Mouse (Mus musculus) heart, postnatal 10 days (tissue): Measurements from ENCODE around the gene Krt42. TPM values are rescaled to one million over a fixed set of nuclear protein-coding genes. Genes with fewer than 3 reads are reported as not detected.

Experiments
- total RNA-seq, 2 experiments: library from RNA; stranded (reverse); gene quantifications; 2 replicates each; pipeline ENCODE4 v1.2.3; 2021

Gene Krt42
- total RNA-seq, 2 experiments from 2014 or later: not detected

Other genes with a start within 250 kb of the Krt42 start
- gene Krt33b, start 240.0 kb downstream of the Krt42 start, total RNA-seq: not detected
- not detected for gene Krt34, start 228.3 kb downstream of the Krt42 start, total RNA-seq
- gene Krt31, start 219.3 kb downstream of the Krt42 start, total RNA-seq: not detected
- not detected for gene Krt32, start 181.6 kb downstream of the Krt42 start, total RNA-seq
- gene Krt35, start 173.6 kb downstream of the Krt42 start, total RNA-seq: not detected
- not detected for gene Krt36, start 164.2 kb downstream of the Krt42 start, total RNA-seq
- gene Krt13, start 148.3 kb downstream of the Krt42 start, total RNA-seq: not detected
- gene Krt15, start 133.9 kb downstream of the Krt42 start, total RNA-seq: under 1 TPM in 1 of 2 experiments, not detected in 1; 0.29 TPM
- gene Krt19, start 121.2 kb downstream of the Krt42 start, total RNA-seq: 10 to 100 TPM; 10.3 to 16.7 TPM
- gene Krt9, start 76.6 kb downstream of the Krt42 start, total RNA-seq: not detected
- 1 to 10 TPM; 1.8 to 2.7 TPM for gene Krt14, start 62.3 kb downstream of the Krt42 start, total RNA-seq
- gene Krt16, start 21.0 kb downstream of the Krt42 start, total RNA-seq: not detected
- not detected for gene Krt17, start 8.8 kb downstream of the Krt42 start, total RNA-seq
- 1,000 to 10,000 TPM; 1,270 to 1,308 TPM for gene Eif1, start 50.0 kb upstream of the Krt42 start, total RNA-seq
- not detected for gene Gast, start 64.5 kb upstream of the Krt42 start, total RNA-seq
- gene Hap1, start 86.3 kb upstream of the Krt42 start, total RNA-seq: 1 to 10 TPM; 1.4 TPM
- gene Jup, start 127.9 kb upstream of the Krt42 start, total RNA-seq: 100 to 1,000 TPM; 252 to 286 TPM
- gene P3h4, start 145.0 kb upstream of the Krt42 start, total RNA-seq: 10 to 100 TPM; 24.4 to 27.3 TPM
- 10 to 100 TPM; 58.6 to 59.7 TPM for gene Fkbp10, start 145.8 kb upstream of the Krt42 start, total RNA-seq
- gene Nt5c3b, start 171.9 kb upstream of the Krt42 start, total RNA-seq: 10 to 100 TPM; 36.9 to 46.3 TPM
- gene Klhl10, start 172.0 kb upstream of the Krt42 start, total RNA-seq: under 1 TPM; 0.57 to 0.97 TPM
- gene Klhl11, start 202.9 kb upstream of the Krt42 start, total RNA-seq: 10 to 100 TPM; 12.9 to 13.9 TPM